8 mouse cellular contexts compared by ENCODE assay signal in genomic region chr19:23133427-23134094, GRCm38 (mm10). TPM values are rescaled to one million over a fixed set of nuclear protein-coding genes. Genes with fewer than 3 reads are reported as not detected.
DNase-seq lines count a peak whose midpoint lies in the region; ATAC-seq and TF ChIP-seq lines count a peak whose summit lies in the region.

No protein-coding gene starts in this region.

- ATAC-seq in forebrain, postnatal 0 days, result 0 out of 2 replicates have a peak, but pooled peaks have one; percentile 0
- ATAC-seq in liver, postnatal 0 days, result no peak
- ATAC-seq in stomach, embryonic 15.5 days (ENCODE audit: insufficient read depth, low FRiP score, low read depth), result no peak

- H3K27me3 ChIP-seq in forebrain, postnatal 0 days (ENCODE audit: insufficient read depth, low read length), result peaks cover 19% of the 10 kb centered on the region; the same call in 1 of the 2 replicates
- peaks cover 3% of the 10 kb centered on the region; the same call in 1 of the 2 replicates for H3K27me3 ChIP-seq in liver, postnatal 0 days (ENCODE audit: insufficient read depth, low read length)
- peaks cover 6% of the 10 kb centered on the region; the same call in 1 of the 2 replicates for H3K27me3 ChIP-seq in stomach, embryonic 15.5 days (replicated peaks)

- WGBS in forebrain, postnatal 0 days, result 15% methylated on average over 9 of the region's 9 CpGs
- WGBS in liver, postnatal 0 days (ENCODE audit: insufficient replicate concordance), result 47% methylated on average over 9 of the region's 9 CpGs
- 30% methylated on average over 9 of the region's 9 CpGs for WGBS in stomach, embryonic 15.5 days

- H3K27ac ChIP-seq in forebrain, postnatal 0 days (ENCODE audit: low read depth, low read length), result peak overlapping the region; percentile 9; the same call in 1 of the 2 replicates
- peak overlapping the region; percentile 96 for H3K27ac ChIP-seq in liver, postnatal 0 days (ENCODE audit: low read depth)
- peak overlapping the region; percentile 51 for H3K27ac ChIP-seq in stomach, embryonic 15.5 days

- H3K9ac ChIP-seq in forebrain, postnatal 0 days, result no peak overlapping the region
- peak overlapping the region; percentile 67 for H3K9ac ChIP-seq in liver, postnatal 0 days (replicated peaks)
- H3K9ac ChIP-seq in stomach, embryonic 15.5 days, result no peak overlapping the region

- H3K36me3 ChIP-seq in forebrain, postnatal 0 days (ENCODE audit: insufficient read depth), result no peaks in the 10 kb centered on the region
- H3K36me3 ChIP-seq in liver, postnatal 0 days (replicated peaks; ENCODE audit: insufficient read depth, low read length), result no peaks in the 10 kb centered on the region
- no peaks in the 10 kb centered on the region for H3K36me3 ChIP-seq in stomach, embryonic 15.5 days

- peak overlapping the region; percentile 43; the same call in 1 of the 2 replicates for H3K4me3 ChIP-seq in forebrain, postnatal 0 days (ENCODE audit: low read depth, low read length)
- H3K4me3 ChIP-seq in liver, postnatal 0 days (ENCODE audit: low read depth, low read length), result no peak overlapping the region
- H3K4me3 ChIP-seq in stomach, embryonic 15.5 days (replicated peaks), result no peak overlapping the region; the same call in 1 of the 2 replicates

- TF ChIP-seq CTCF in forebrain, postnatal 0 days (IDR thresholded peaks at IDR 0.05; ENCODE audit: low read depth), result no peak
- TF ChIP-seq CTCF in liver, postnatal 0 days (IDR thresholded peaks at IDR 0.05; ENCODE audit: low read depth), result no peak

- DNase-seq in layer of hippocampus, postnatal 14 days (ENCODE audit: low spot score in 2 of 2), result peak; percentile 47 to 67
- DNase-seq in layer of hippocampus, adult 9-10 months (ENCODE audit: low spot score), result no peak
- DNase-seq in adrenal gland, postnatal 25 days, result peak; percentile 61
- DNase-seq in forebrain, postnatal 0 days, result no peak
- DNase-seq in liver, postnatal 0 days, result no peak
- no peak for DNase-seq in spleen, postnatal 10 days (ENCODE audit: low spot score in 2 of 2)
- DNase-seq in left cerebral cortex, postnatal 4 days, result no peak

- H3K4me2 ChIP-seq in forebrain, postnatal 0 days (ENCODE audit: low read depth), result peak overlapping the region; percentile 78
- H3K4me2 ChIP-seq in liver, postnatal 0 days (ENCODE audit: low read depth, low read length), result peak overlapping the region; percentile 75
- H3K4me2 ChIP-seq in stomach, embryonic 15.5 days, result peak overlapping the region; percentile 93

- peaks cover 10% of the 10 kb centered on the region for H3K4me1 ChIP-seq in forebrain, postnatal 0 days (ENCODE audit: insufficient read depth)
- H3K4me1 ChIP-seq in liver, postnatal 0 days (ENCODE audit: insufficient read depth), result peaks cover 33% of the 10 kb centered on the region
- H3K4me1 ChIP-seq in stomach, embryonic 15.5 days, result peaks cover 32% of the 10 kb centered on the region

- intact Hi-C loops in left cerebral cortex, postnatal 4 days (cut with DNase I), result no loop called here

- TF ChIP-seq EP300 in liver, postnatal 0 days (IDR thresholded peaks at IDR 0.05; ENCODE audit: low read depth), result no peak

- no peaks in the 10 kb centered on the region for H3K9me3 ChIP-seq in forebrain, postnatal 0 days (ENCODE audit: low read length)
- H3K9me3 ChIP-seq in liver, postnatal 0 days (ENCODE audit: low read length), result no peaks in the 10 kb centered on the region
- H3K9me3 ChIP-seq in stomach, embryonic 15.5 days, result no peaks in the 10 kb centered on the region

RNA-seq across cellular contexts. Expression of gene Klf9, which starts 7.5 kb away (rescaled TPM):
- total RNA-seq in layer of hippocampus, postnatal 14 days (2021), result 100 to 1,000 TPM; 185 to 203 TPM
- total RNA-seq in adrenal gland, postnatal 25 days (2021), result 72.2 and 72.8 TPM in 2 replicates
- 22.5 and 25.9 TPM in 2 replicates for total RNA-seq in forebrain, postnatal 0 days (2014; rRNA removed)
- polyA plus RNA-seq in forebrain, postnatal 0 days (2015; fragmentation: Nextera tagmentation; extraction: Ambion mirVana), result 10.2 and 11.4 TPM in 2 replicates
- polyA plus RNA-seq in liver, postnatal 0 days (2015; fragmentation: Nextera tagmentation; extraction: Ambion mirVana), result 12.6 and 17.2 TPM in 2 replicates
- polyA plus RNA-seq in stomach, embryonic 15.5 days (2015; fragmentation: Nextera tagmentation; extraction: Ambion mirVana), result 6.8 and 8.1 TPM in 2 replicates
- total RNA-seq in left cerebral cortex, postnatal 4 days (2021), result 10 to 100 TPM; 44.2 to 46.4 TPM

Comparison
In these comparisons a context has a peak if more than half of its experiments do, and no peak if none do; other contexts are left out.
1. DNase-seq: peak in layer of hippocampus, postnatal 14 days (2 of 2) and adrenal gland, postnatal 25 days (single experiment); none in layer of hippocampus, adult 9-10 months (single experiment), forebrain, postnatal 0 days (single experiment), liver, postnatal 0 days (single experiment), spleen, postnatal 10 days (0 of 2) and left cerebral cortex, postnatal 4 days (single experiment).
2. H3K27ac ChIP-seq: peak in every context shown above with its lines; median percentile 96 in liver, postnatal 0 days; 51 in stomach, embryonic 15.5 days; 9 in forebrain, postnatal 0 days.
3. Peak in every context shown above with its lines, with median percentiles within 50 percentile points of each other: H3K4me2 ChIP-seq.